Mouse (Mus musculus) MEL (cell line): ENCODE results near the gene Prdm5. TPM values are rescaled to one million over a fixed set of nuclear protein-coding genes. Genes with fewer than 3 reads are reported as not detected.

Experiments
- DNase-seq: peaks from one replicate; pipeline ENCODE4 v3.0.0; 2011; ENCODE audit warnings: low read depth, low spot score
- H3K27ac ChIP-seq: 2 replicates; pipeline ENCODE4 v1.5.1; 2012; ENCODE audit warnings: low read depth, mild to moderate bottlenecking, control low read depth, low read length, moderate library complexity; ENCODE audit not compliant: control insufficient read depth
- H3K27me3 ChIP-seq, 2 experiments: fragments of 150-350 bp in 1 of 2; sonication (generic) in 1 of 2; 2 replicates each; pipeline ENCODE4 v1.6.1; 2012; ENCODE audit warnings: low read length in 2 of 2, mild to moderate bottlenecking in 2 of 2, improper control_type of control experiment in 1 of 2, moderate library complexity in 1 of 2; ENCODE audit not compliant: insufficient read depth in 2 of 2, control insufficient read depth in 1 of 2
- H3K36me3 ChIP-seq, 2 experiments: 2 replicates each; pipeline ENCODE4 v1.6.1; 2012 to 2014; ENCODE audit warnings: low read length in 2 of 2, improper control_type of control experiment in 1 of 2, inconsistent platforms in 1 of 2, mild to moderate bottlenecking in 1 of 2; ENCODE audit not compliant: insufficient read depth in 2 of 2, control insufficient read depth in 1 of 2
- H3K4me1 ChIP-seq, 2 experiments: fragments of 150-350 bp in 1 of 2; sonication (generic) in 1 of 2; 2 replicates each; pipeline ENCODE4 v1.6.1; 2012; ENCODE audit warnings: low read length in 2 of 2, improper control_type of control experiment in 1 of 2, mild to moderate bottlenecking in 1 of 2; ENCODE audit not compliant: insufficient read depth in 2 of 2, control insufficient read depth in 1 of 2
- H3K4me3 ChIP-seq, 2 experiments: fragments of 150-350 bp in 1 of 2; sonication (generic) in 1 of 2; 2 replicates each; pipeline ENCODE4 v1.5.1; 2012; ENCODE audit warnings: low read depth in 2 of 2, low read length in 2 of 2, mild to moderate bottlenecking in 2 of 2, moderate library complexity in 2 of 2, control low read depth in 1 of 2, improper control_type of control experiment in 1 of 2; ENCODE audit not compliant: control insufficient read depth in 1 of 2, insufficient read depth in 1 of 2
- H3K79me2 ChIP-seq: 2 replicates; pipeline ENCODE4 v1.6.1; 2012; ENCODE audit warnings: mild to moderate bottlenecking, low read length, moderate library complexity; ENCODE audit not compliant: control insufficient read depth, poor library complexity, insufficient read depth
- H3K9ac ChIP-seq: 2 replicates; pipeline ENCODE4 v1.6.1; 2012; ENCODE audit warnings: low read depth, mild to moderate bottlenecking, control low read depth, low read length, moderate library complexity; ENCODE audit not compliant: control insufficient read depth, poor library complexity, severe bottlenecking
- H3K9me3 ChIP-seq: fragments of 150-350 bp; sonication (generic); replicated peaks from 2 replicates; pipeline ENCODE4 v1.6.1; 2012; ENCODE audit warnings: mild to moderate bottlenecking, low read length, improper control_type of control experiment, moderate library complexity; ENCODE audit not compliant: insufficient read depth
- CHD1 ChIP-seq: IDR thresholded peaks from 2 replicates; pipeline ENCODE4 v1.6.1; 2012; ENCODE audit warnings: low read depth, mild to moderate bottlenecking, inconsistent platforms, low read length, improper control_type of control experiment
- CHD2 ChIP-seq: IDR thresholded peaks from 2 replicates; pipeline ENCODE4 v1.6.1; 2011; ENCODE audit warnings: low read length, improper control_type of control experiment
- E2F4 ChIP-seq: IDR thresholded peaks from 2 replicates; pipeline ENCODE4 v1.6.1; 2011; ENCODE audit warnings: low read depth, low read length, improper control_type of control experiment, borderline replicate concordance
- ELF1 ChIP-seq: IDR thresholded peaks from 2 replicates; pipeline ENCODE4 v1.6.1; 2014; ENCODE audit warnings: low read depth, mild to moderate bottlenecking, inconsistent platforms, low read length, improper control_type of control experiment, moderate library complexity
- EP300 ChIP-seq, 2 experiments: IDR thresholded peaks; 2 replicates each; pipeline ENCODE4 v1.6.1; 2011; ENCODE audit warnings: improper control_type of control experiment in 2 of 2, low read length in 2 of 2, low read depth in 1 of 2, mild to moderate bottlenecking in 1 of 2
- ETS1 ChIP-seq: IDR thresholded peaks from 2 replicates; pipeline ENCODE4 v1.6.1; 2012; ENCODE audit warnings: low read depth, mild to moderate bottlenecking, inconsistent platforms, low read length, improper control_type of control experiment, moderate library complexity
- GATA1 ChIP-seq: IDR thresholded peaks from 2 replicates; pipeline ENCODE4 v1.6.1; 2011; ENCODE audit warnings: low read depth, low read length, improper control_type of control experiment
- JUND ChIP-seq: IDR thresholded peaks from 2 replicates; pipeline ENCODE4 v1.6.1; 2011; ENCODE audit warnings: low read depth, mild to moderate bottlenecking, improper control_type of control experiment, low read length
- MAFK ChIP-seq: IDR thresholded peaks from 2 replicates; pipeline ENCODE4 v1.6.1; 2011; ENCODE audit warnings: low read depth, mild to moderate bottlenecking, low read length, improper control_type of control experiment, borderline replicate concordance
- MAX ChIP-seq: IDR thresholded peaks from 2 replicates; pipeline ENCODE4 v1.6.1; 2011; ENCODE audit warnings: low read length, improper control_type of control experiment
- MXI1 ChIP-seq: IDR thresholded peaks from 2 replicates; pipeline ENCODE4 v1.6.1; 2011; ENCODE audit warnings: mild to moderate bottlenecking, low read depth, low read length, improper control_type of control experiment
- MYC ChIP-seq: IDR thresholded peaks from 2 replicates; pipeline ENCODE4 v1.6.1; 2011; ENCODE audit warnings: low read depth, mild to moderate bottlenecking, low read length, improper control_type of control experiment, moderate library complexity
- NELFE ChIP-seq: IDR thresholded peaks from 2 replicates; pipeline ENCODE4 v1.6.1; 2011; ENCODE audit warnings: low read depth, low read length, improper control_type of control experiment
- POLR2A ChIP-seq, 2 experiments: IDR thresholded peaks; 2 replicates each; pipeline ENCODE4 v1.6.1; 2011 to 2012; ENCODE audit warnings: low read length in 2 of 2, mild to moderate bottlenecking in 2 of 2, control low read depth in 1 of 2, improper control_type of control experiment in 1 of 2, low read depth in 1 of 2, moderate library complexity in 1 of 2; ENCODE audit not compliant: control insufficient read depth in 1 of 2, insufficient read depth in 1 of 2, poor library complexity in 1 of 2
- POLR2AphosphoS2 ChIP-seq: IDR thresholded peaks from 2 replicates; pipeline ENCODE4 v1.6.1; 2011; ENCODE audit warnings: low read length, improper control_type of control experiment
- RAD21 ChIP-seq: IDR thresholded peaks from 2 replicates; pipeline ENCODE4 v1.6.1; 2011; ENCODE audit warnings: mild to moderate bottlenecking, low read depth, low read length, improper control_type of control experiment
- SMC3 ChIP-seq: IDR thresholded peaks from 2 replicates; pipeline ENCODE4 v1.6.1; 2011; ENCODE audit warnings: low read depth, low read length, improper control_type of control experiment
- TAL1 ChIP-seq: IDR thresholded peaks from 2 replicates; pipeline ENCODE4 v1.6.1; 2012; ENCODE audit warnings: mild to moderate bottlenecking, inconsistent platforms, low read length, moderate library complexity, mixed read lengths
- TCF12 ChIP-seq: IDR thresholded peaks from 2 replicates; pipeline ENCODE4 v1.6.1; 2014; ENCODE audit warnings: low read depth, mild to moderate bottlenecking, inconsistent platforms, low read length, improper control_type of control experiment, moderate library complexity
- UBTF ChIP-seq: IDR thresholded peaks from 2 replicates; pipeline ENCODE4 v1.6.1; 2012; ENCODE audit warnings: low read depth, mild to moderate bottlenecking, inconsistent platforms, low read length, improper control_type of control experiment, moderate library complexity, borderline replicate concordance; ENCODE audit not compliant: insufficient read depth
- ZKSCAN1 ChIP-seq: IDR thresholded peaks from 2 replicates; pipeline ENCODE4 v1.6.1; 2012; ENCODE audit warnings: low read depth, mild to moderate bottlenecking, inconsistent platforms, low read length, improper control_type of control experiment, moderate library complexity
- polyA plus RNA-seq, 2 experiments: library from polyadenylated mRNA; stranded (reverse) in 1 of 2; unstranded in 1 of 2; fragments of >175 nt in 1 of 2; fragments of >200 nt in 1 of 2; gene quantifications; 2 replicates each; pipeline versions ENCODE4 v1.2.1 to v1.2.4; 2012; ENCODE audit warnings: low replicate concordance in 2 of 2, low read depth in 1 of 2; ENCODE audit not compliant: insufficient read length in 2 of 2, insufficient read depth in 1 of 2, missing spikeins in 1 of 2
- total RNA-seq: library from RNA; depleted of rRNA; stranded (reverse); fragments of 300-350 nt; gene quantifications from 2 replicates; pipeline ENCODE4 v1.2.3, GENCODE M21; 2012

Gene Prdm5
- total and polyA plus RNA-seq, 3 experiments = 0.04 TPM; not detected in 2

DNA sequence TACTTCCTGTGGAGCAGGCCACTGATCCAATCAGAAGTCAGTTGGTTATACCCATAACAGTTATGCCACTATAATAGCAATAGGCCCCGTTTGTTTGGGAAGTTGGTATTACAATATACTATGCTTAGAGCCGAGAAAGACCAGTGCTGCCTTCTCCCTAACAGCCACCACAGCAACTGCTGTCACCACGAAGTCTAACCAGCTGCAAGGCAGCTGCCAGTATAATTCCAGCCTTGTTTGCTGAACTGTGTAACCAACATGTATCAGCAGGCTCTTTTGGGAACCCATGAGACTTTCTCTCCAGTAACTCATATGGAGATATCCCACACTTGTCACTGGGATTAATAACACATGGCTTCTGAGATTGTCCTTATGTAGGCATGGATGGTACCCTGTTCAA lies 19.6 kb downstream of the Prdm5 start:
- H3K79me2 ChIP-seq = no peaks in the 10 kb centered on the region
- no peaks in the 10 kb centered on the region for H3K4me1 ChIP-seq
- H3K9me3 ChIP-seq = no peaks in the 10 kb centered on the region
- H3K9ac ChIP-seq = no peak overlapping the region
- no peak overlapping the region for H3K27ac ChIP-seq
- TF ChIP-seq CHD1 = no peak
- TF ChIP-seq ETS1 = no peak
- TF ChIP-seq POLR2AphosphoS2 = no peak
- no peak for TF ChIP-seq MAFK
- no peak for TF ChIP-seq ELF1
- no peak for TF ChIP-seq MXI1
- TF ChIP-seq MAX = no peak
- no peak for TF ChIP-seq E2F4
- no peak for TF ChIP-seq TAL1
- no peak for TF ChIP-seq TCF12
- no peak for TF ChIP-seq RAD21
- no peak for TF ChIP-seq EP300 (IDR thresholded peaks at IDR 0.05; ENCODE audit: low read depth in 1 of 2, low read length in 2 of 2)
- no peak overlapping the region for H3K4me3 ChIP-seq
- H3K27me3 ChIP-seq = peaks cover 0 to 2% of the 10 kb centered on the region in 2 experiments; a peak in 1 of 4 replicates
- no peak for DNase-seq
- no peaks in the 10 kb centered on the region for H3K36me3 ChIP-seq

DNA sequence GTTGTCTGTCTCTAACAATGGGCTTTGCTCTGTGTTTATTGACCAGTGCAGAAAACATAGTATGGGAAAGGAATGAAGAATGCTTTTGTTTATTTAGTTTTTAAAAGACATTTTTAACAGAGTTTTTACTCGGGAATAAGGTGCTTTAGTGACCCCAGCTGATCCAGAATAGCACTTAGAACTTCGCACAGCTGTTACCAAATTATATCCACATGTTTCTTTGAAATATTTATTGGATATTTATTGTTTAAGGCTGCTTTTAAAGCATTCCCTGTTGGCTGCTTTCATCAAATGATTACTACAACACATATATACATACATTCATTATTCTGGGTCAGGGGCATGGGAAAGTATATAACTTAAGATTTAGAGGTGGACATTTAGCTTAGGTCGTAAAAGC lies 32.9 kb downstream of the Prdm5 start:
- Histone ChIP-seq H3K27ac (no peak overlapping the region), H3K36me3 (no peaks in the 10 kb centered on the region), H3K79me2 (no peaks in the 10 kb centered on the region), H3K4me1 (no peaks in the 10 kb centered on the region), H3K27me3 (no peaks in the 10 kb centered on the region; a peak in 1 of 4 replicates), H3K9me3 (no peaks in the 10 kb centered on the region), H3K4me3 (no peak overlapping the region), H3K9ac (no peak overlapping the region)
- TF ChIP-seq CHD2 (no peak), NELFE (no peak), GATA1 (no peak), MYC (no peak), POLR2A (IDR thresholded peaks at IDR 0.05; ENCODE audit: control insufficient read depth in 1 of 2, insufficient read depth in 1 of 2, low read depth in 1 of 2, low read length in 2 of 2, poor library complexity in 1 of 2) (no peak), UBTF (no peak), ZKSCAN1 (no peak), EP300 (IDR thresholded peaks at IDR 0.05; ENCODE audit: low read depth in 1 of 2, low read length in 2 of 2) (no peak), SMC3 (no peak), POLR2AphosphoS2 (no peak), JUND (no peak), ELF1 (no peak), MXI1 (no peak)
- DNase-seq = no peak
